Mouse (Mus musculus) Muller cell, postnatal 12 days (primary cell): ENCODE measurements around the gene Rack1.

Experiments used
- DNase-seq: peaks from one replicate; pipeline ENCODE4 v3.0.0-alpha.2; 2015; ENCODE audit errors: inconsistent ontology term

The Rack1 gene

GRCm38 (mm10) chr11:48795221-48795620 lies 4.9 kb upstream of the Rack1 start:
- DNase-seq, result no peak

- no peak for DNase-seq
These were observed 3.8 kb upstream of the Rack1 start for GRCm38 (mm10) chr11:48796290-48796689.

GRCm38 (mm10) chr11:48797287-48797686 lies 2.8 kb upstream of the Rack1 start:
- no peak for DNase-seq

GRCm38 (mm10) chr11:48798308-48798707 lies 1.8 kb upstream of the Rack1 start:
- DNase-seq, result no peak

GRCm38 (mm10) chr11:48798984-48799920 lies 880 bp upstream of the Rack1 start:
- peak; percentile 46 for DNase-seq

GRCm38 (mm10) chr11:48801831-48802772 lies 2.0 kb downstream of the Rack1 start:
- no peak for DNase-seq

GRCm38 (mm10) chr11:48803988-48804387 lies 3.9 kb downstream of the Rack1 start:
- DNase-seq, result no peak

GRCm38 (mm10) chr11:48804922-48805321 lies 4.8 kb downstream of the Rack1 start:
- no peak for DNase-seq

- DNase-seq, result no peak
These were observed 6.9 kb downstream of the Rack1 start for GRCm38 (mm10) chr11:48806856-48807562.

GRCm38 (mm10) chr11:48807563-48808303 lies 7.6 kb downstream of the Rack1 start:
- no peak for DNase-seq

- no peak for DNase-seq
These were observed 8.1 kb downstream of the Rack1 start for GRCm38 (mm10) chr11:48808304-48808646.

GRCm38 (mm10) chr11:48808737-48809433 lies 8.8 kb downstream of the Rack1 start:
- no peak for DNase-seq

- DNase-seq, result no peak
These were observed 9.3 kb downstream of the Rack1 start for GRCm38 (mm10) chr11:48809434-48809830.

- DNase-seq, result no peak
These were observed 10.0 kb downstream of the Rack1 start for GRCm38 (mm10) chr11:48810142-48810541.

GRCm38 (mm10) chr11:48813782-48814181 lies 13.7 kb downstream of the Rack1 start:
- no peak for DNase-seq

- DNase-seq, result no peak
These were observed 15.7 kb downstream of the Rack1 start for GRCm38 (mm10) chr11:48815851-48816250.

- no peak for DNase-seq
These were observed 16.2 kb downstream of the Rack1 start for GRCm38 (mm10) chr11:48816281-48816781.

GRCm38 (mm10) chr11:48816800-48817665 lies 16.9 kb downstream of the Rack1 start, which contains the start of gene Trim41:
Gene Trim41 (minus strand): TSS chr11:48817353.
- DNase-seq, result peak; percentile 100

GRCm38 (mm10) chr11:48817794-48818193 lies 17.7 kb downstream of the Rack1 start:
- DNase-seq, result no peak
